Mouse (Mus musculus): ENCODE measurements around the gene Cmpk1. TPM values are rescaled to one million over a fixed set of nuclear protein-coding genes. Genes with fewer than 3 reads are reported as not detected.

Gene Cmpk1
- total and polyA plus RNA-seq, 3 experiments: 7.2 to 37.2 (median 32.2) TPM

DNA sequence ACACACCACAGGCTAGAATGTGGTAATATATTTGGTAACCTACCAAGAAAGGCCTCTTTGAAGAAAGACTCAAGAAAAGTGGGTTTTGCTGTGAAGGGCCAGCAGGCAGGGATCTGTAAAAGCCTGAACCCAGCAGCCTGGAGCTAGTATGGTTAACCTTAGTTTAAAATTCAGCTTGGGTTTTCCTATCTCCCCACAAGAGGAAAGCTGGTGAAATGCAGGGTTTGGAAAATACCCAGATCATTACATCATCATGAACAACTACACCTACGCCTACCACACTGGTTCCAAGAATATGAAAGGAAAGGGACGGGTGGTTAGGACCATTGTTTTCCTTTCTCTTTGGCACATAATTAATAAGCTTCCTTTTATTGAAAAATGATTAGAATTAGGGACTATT is 28.8 kb downstream of the Cmpk1 start:
- no peaks in the 10 kb centered on the region for H3K27me3 ChIP-seq (ENCODE audit: control insufficient read depth, insufficient read depth, low read length)
- H3K79me2 ChIP-seq (replicated peaks; ENCODE audit: control insufficient read depth, insufficient read depth, low read length): no peaks in the 10 kb centered on the region
- TF ChIP-seq POLR2A (IDR thresholded peaks at IDR 0.05; ENCODE audit: insufficient read depth, low read depth, low read length): no peak
- no peak for TF ChIP-seq EP300 (IDR thresholded peaks at IDR 0.05; ENCODE audit: insufficient read depth, low read depth, low read length)
- no peak for TF ChIP-seq CTCF (IDR thresholded peaks at IDR 0.05)
- no peak for DNase-seq
- H3K27ac ChIP-seq: no peak overlapping the region
- H3K4me3 ChIP-seq: no peak overlapping the region
- H3K9ac ChIP-seq (ENCODE audit: low read depth, low read length): no peak overlapping the region
- 53% methylated on average over 2 of the region's 2 CpGs for WGBS
- H3K36me3 ChIP-seq (ENCODE audit: control insufficient read depth, insufficient read depth, low read length): peaks cover 4% of the 10 kb centered on the region; the same call in 1 of the 2 replicates
- H3K4me1 ChIP-seq (ENCODE audit: control insufficient read depth, insufficient read depth, low read length): no peaks in the 10 kb centered on the region
- intact Hi-C loops (cut with DNase I): no loop called here

DNA sequence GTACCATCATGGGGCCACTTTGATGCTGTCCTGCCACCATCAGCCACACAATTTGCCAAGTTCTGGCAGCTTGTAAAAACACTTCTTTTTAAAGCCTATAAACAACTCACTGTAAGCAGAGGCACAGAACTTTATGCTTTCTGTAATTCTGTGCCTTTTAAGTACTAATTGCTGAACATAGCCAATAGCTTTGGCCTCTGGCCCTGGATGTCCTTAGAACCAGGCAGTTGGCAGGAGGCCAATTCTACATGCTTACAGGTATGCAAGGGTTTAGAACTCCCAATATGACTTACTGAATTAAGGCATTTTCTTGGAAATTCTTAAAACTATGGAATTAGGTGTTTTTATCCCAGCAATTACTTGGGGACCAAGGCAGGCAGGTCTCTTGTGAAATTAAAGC is 29.6 kb downstream of the Cmpk1 start:
- Histone ChIP-seq H3K27me3 (ENCODE audit: control insufficient read depth, insufficient read depth, low read length) (no peaks in the 10 kb centered on the region), H3K79me2 (replicated peaks; ENCODE audit: control insufficient read depth, insufficient read depth, low read length) (no peaks in the 10 kb centered on the region), H3K9ac (ENCODE audit: low read depth, low read length) (no peak overlapping the region), H3K27ac (no peak overlapping the region), H3K4me3 (no peak overlapping the region), H3K36me3 (ENCODE audit: control insufficient read depth, insufficient read depth, low read length) (peaks cover 4% of the 10 kb centered on the region; the same call in 1 of the 2 replicates), H3K4me1 (ENCODE audit: control insufficient read depth, insufficient read depth, low read length) (no peaks in the 10 kb centered on the region)
- DNase-seq: no peak
- intact Hi-C loops (cut with DNase I): no loop called here
- no peak for TF ChIP-seq EP300 (IDR thresholded peaks at IDR 0.05; ENCODE audit: insufficient read depth, low read depth, low read length)
- no peak for TF ChIP-seq CTCF (IDR thresholded peaks at IDR 0.05)
- no peak for TF ChIP-seq POLR2A (IDR thresholded peaks at IDR 0.05; ENCODE audit: insufficient read depth, low read depth, low read length)

DNA sequence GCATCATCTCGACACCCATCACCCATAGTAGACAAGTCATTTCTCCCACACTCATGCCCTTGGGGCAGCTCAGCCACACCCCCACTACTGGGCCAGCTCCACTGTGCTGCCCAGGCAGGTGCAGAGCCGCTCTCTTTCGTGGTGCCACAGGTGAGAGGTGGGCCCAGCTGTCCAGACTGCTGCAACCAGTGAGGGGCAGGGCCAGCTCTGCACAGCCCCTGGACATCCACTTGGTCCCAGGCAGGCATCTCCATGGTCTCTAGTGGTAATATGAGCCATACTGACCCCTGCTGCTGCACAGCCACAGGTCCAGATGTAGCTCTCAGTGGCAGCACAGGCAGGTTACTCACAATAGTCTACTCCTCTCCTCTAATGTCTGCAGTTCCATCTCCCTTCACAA is 33.9 kb downstream of the Cmpk1 start:
- Histone ChIP-seq H3K36me3 (ENCODE audit: control insufficient read depth, insufficient read depth, low read length) (peaks cover 1% of the 10 kb centered on the region; the same call in 1 of the 2 replicates), H3K27me3 (ENCODE audit: control insufficient read depth, insufficient read depth, low read length) (no peaks in the 10 kb centered on the region)

DNA sequence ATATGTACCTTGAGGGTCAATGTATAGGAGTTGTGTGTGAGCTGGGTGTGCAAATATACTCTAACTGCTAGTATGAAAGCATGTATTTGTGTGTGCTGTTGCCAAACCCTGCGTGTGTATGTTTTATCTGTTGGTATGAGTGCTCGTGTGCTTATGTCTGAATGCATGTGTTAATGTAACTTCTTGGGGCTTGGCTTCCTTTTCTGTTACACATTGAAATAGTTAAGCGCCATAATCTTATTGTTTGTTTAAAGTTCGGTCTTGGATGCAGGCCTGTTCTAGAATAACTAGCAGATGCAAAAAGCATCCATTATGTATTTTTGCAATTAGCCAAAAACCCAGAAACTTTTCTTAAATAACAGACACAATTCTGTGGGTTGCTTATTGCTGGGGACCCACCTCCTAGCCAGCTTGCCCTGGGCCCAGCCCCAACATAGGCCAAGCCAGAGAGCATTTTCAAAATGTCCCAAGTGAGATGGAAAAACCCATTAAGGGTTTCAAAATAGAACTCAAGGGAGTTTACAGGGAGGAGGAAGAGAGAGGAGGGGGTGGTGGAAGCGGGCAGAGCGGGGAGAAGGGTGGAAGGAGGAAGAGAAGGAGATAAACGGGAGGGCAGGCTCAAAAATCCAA is 39.1 kb downstream of the Cmpk1 start:
- no peak overlapping the region for H3K4me3 ChIP-seq

More for the DNA sequence above, 33.9 kb downstream of the Cmpk1 start:
- H3K4me3 ChIP-seq: no peak overlapping the region
- no peak for DNase-seq
- H3K4me1 ChIP-seq (ENCODE audit: control insufficient read depth, insufficient read depth, low read length): no peaks in the 10 kb centered on the region
- WGBS: 83% methylated on average over 3 of the region's 3 CpGs
- no peak for TF ChIP-seq CTCF (IDR thresholded peaks at IDR 0.05)
- TF ChIP-seq EP300 (IDR thresholded peaks at IDR 0.05; ENCODE audit: insufficient read depth, low read depth, low read length): no peak
- no peak for TF ChIP-seq POLR2A (IDR thresholded peaks at IDR 0.05; ENCODE audit: insufficient read depth, low read depth, low read length)
- H3K27ac ChIP-seq: no peak overlapping the region
- intact Hi-C loops (cut with DNase I): no loop called here
- H3K9ac ChIP-seq (ENCODE audit: low read depth, low read length): no peak overlapping the region
- H3K79me2 ChIP-seq (replicated peaks; ENCODE audit: control insufficient read depth, insufficient read depth, low read length): no peaks in the 10 kb centered on the region

DNA sequence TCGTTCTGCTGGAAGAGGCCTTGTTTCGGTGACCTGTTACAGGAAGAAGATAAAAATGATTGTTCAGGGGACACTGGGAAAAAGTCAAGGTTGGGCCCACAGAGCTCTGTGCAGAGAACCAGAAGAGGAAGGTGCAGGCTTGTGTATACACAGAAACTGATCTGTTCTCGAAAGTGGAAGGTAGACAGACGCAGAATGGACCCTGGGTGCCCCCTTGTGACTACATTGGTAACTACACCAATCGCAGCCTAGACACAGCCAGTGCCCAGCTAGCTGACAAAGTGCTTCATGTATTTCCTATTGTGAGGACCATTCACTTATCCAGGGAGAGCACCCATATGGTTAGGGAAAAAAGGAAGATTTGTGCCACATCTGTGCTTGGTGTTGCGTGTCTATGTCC is 39.6 kb downstream of the Cmpk1 start:
- no peak overlapping the region for H3K9ac ChIP-seq (ENCODE audit: low read depth, low read length)
- no peak for TF ChIP-seq POLR2A (IDR thresholded peaks at IDR 0.05; ENCODE audit: insufficient read depth, low read depth, low read length)
- peak; percentile 97; the same call in 1 of the 2 replicates for TF ChIP-seq CTCF (IDR thresholded peaks at IDR 0.05)
- TF ChIP-seq EP300 (IDR thresholded peaks at IDR 0.05; ENCODE audit: insufficient read depth, low read depth, low read length): 0 out of 2 replicates have a peak, but pooled peaks have one; percentile 63

More for the DNA sequence above, 39.1 kb downstream of the Cmpk1 start:
- no peaks in the 10 kb centered on the region for H3K79me2 ChIP-seq (replicated peaks; ENCODE audit: control insufficient read depth, insufficient read depth, low read length)
- TF ChIP-seq EP300 (IDR thresholded peaks at IDR 0.05; ENCODE audit: insufficient read depth, low read depth, low read length): no peak
- no peak for TF ChIP-seq POLR2A (IDR thresholded peaks at IDR 0.05; ENCODE audit: insufficient read depth, low read depth, low read length)
- TF ChIP-seq CTCF (IDR thresholded peaks at IDR 0.05): no peak
- DNase-seq: no peak
- no peak overlapping the region for H3K27ac ChIP-seq
- intact Hi-C loops (cut with DNase I): loop anchor here (1.0 to 2.0 kb wide), 3 partner anchors 31 to 301 kb away; no protein-coding TSS in a partner anchor
- H3K27me3 ChIP-seq (ENCODE audit: control insufficient read depth, insufficient read depth, low read length): no peaks in the 10 kb centered on the region
- no peaks in the 10 kb centered on the region for H3K36me3 ChIP-seq (ENCODE audit: control insufficient read depth, insufficient read depth, low read length)
- H3K9ac ChIP-seq (ENCODE audit: low read depth, low read length): no peak overlapping the region
- H3K4me1 ChIP-seq (ENCODE audit: control insufficient read depth, insufficient read depth, low read length): no peaks in the 10 kb centered on the region
- 40% methylated on average over 7 of the region's 7 CpGs for WGBS

DNA sequence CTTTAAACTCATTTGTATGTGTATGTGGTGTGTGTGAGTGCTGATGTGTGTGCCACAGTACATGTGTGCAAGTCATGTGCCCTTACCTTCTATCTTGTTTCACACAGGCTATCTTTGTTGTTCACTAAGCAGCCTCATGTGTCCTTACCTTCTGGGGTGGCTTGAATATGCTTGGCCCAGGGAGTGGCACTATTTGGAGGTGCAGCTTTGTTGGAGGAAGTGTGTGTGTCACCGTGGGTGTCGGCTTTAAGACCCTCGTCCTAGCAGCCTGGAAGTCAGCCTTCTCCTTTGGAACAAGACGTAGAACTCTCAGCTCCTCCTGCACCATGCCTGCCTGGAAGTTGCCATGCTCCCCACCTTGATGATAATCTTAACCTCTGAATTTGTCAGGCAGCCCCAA is 40.6 kb downstream of the Cmpk1 start:
- intact Hi-C loops (cut with DNase I): loop anchor here (2.0 kb wide), 1 partner anchor 30 kb away; no protein-coding TSS in a partner anchor

More for the DNA sequence above, 39.6 kb downstream of the Cmpk1 start:
- Histone ChIP-seq H3K4me3 (no peak overlapping the region), H3K36me3 (ENCODE audit: control insufficient read depth, insufficient read depth, low read length) (no peaks in the 10 kb centered on the region), H3K27me3 (ENCODE audit: control insufficient read depth, insufficient read depth, low read length) (no peaks in the 10 kb centered on the region), H3K4me1 (ENCODE audit: control insufficient read depth, insufficient read depth, low read length) (no peaks in the 10 kb centered on the region), H3K79me2 (replicated peaks; ENCODE audit: control insufficient read depth, insufficient read depth, low read length) (no peaks in the 10 kb centered on the region), H3K27ac (no peak overlapping the region)
- WGBS: 25% methylated on average over 6 of the region's 6 CpGs
- intact Hi-C loops (cut with DNase I): loop anchor here (1.0 to 2.0 kb wide), 3 partner anchors 31 to 300 kb away; no protein-coding TSS in a partner anchor
- DNase-seq: peak; percentile 74 to 84

More for the DNA sequence above, 40.6 kb downstream of the Cmpk1 start:
- 87% methylated on average over 4 of the region's 4 CpGs for WGBS
- Histone ChIP-seq H3K9ac (ENCODE audit: low read depth, low read length) (no peak overlapping the region), H3K27ac (no peak overlapping the region), H3K4me1 (ENCODE audit: control insufficient read depth, insufficient read depth, low read length) (no peaks in the 10 kb centered on the region), H3K79me2 (replicated peaks; ENCODE audit: control insufficient read depth, insufficient read depth, low read length) (no peaks in the 10 kb centered on the region), H3K4me3 (no peak overlapping the region), H3K36me3 (ENCODE audit: control insufficient read depth, insufficient read depth, low read length) (no peaks in the 10 kb centered on the region), H3K27me3 (ENCODE audit: control insufficient read depth, insufficient read depth, low read length) (no peaks in the 10 kb centered on the region)
- DNase-seq: no peak
- TF ChIP-seq POLR2A (IDR thresholded peaks at IDR 0.05; ENCODE audit: insufficient read depth, low read depth, low read length) (no peak), EP300 (IDR thresholded peaks at IDR 0.05; ENCODE audit: insufficient read depth, low read depth, low read length) (no peak), CTCF (IDR thresholded peaks at IDR 0.05) (no peak)
